Mouse (Mus musculus) fibroblast of lung, adult 2 months (primary cell): ENCODE measurements around the gene Spef1.

Source experiments
- DNase-seq: peaks from one replicate; pipeline ENCODE4 v3.0.0-alpha.2; 2011; ENCODE audit warnings: low read depth

The Spef1 gene

DNA sequence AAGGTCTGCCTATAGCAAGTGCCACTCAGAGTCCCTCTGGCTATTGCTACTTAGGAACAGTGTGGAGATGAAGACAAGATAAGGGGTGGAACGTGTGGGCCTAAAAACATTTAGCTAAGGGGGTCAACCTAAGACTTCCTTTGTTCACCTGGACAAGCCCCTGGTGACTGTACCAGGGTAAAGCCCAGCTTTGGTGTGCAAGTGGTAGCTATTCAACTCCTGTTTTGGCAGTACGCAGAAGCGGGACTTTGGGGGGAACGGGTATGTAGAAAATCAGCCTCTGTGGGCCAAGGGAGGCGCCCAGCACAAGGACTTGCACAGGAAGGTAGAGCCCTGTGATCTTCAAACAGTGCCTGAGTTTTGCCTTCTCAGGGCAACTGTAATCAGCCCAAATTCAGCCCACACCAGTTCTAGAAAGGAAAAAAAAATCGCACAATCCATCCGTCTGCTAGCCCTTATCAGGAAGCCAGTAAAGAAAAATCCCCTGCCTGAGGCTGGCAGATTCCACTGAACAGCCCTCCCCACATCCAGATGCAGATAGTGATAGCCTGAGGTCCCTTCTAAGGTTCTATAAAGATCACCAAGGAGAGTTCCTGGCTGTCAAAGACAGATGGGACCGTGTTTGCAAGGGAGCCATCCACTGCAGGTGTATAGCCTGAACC is 18.6 kb upstream of the Spef1 start:
- DNase-seq: no peak

DNA sequence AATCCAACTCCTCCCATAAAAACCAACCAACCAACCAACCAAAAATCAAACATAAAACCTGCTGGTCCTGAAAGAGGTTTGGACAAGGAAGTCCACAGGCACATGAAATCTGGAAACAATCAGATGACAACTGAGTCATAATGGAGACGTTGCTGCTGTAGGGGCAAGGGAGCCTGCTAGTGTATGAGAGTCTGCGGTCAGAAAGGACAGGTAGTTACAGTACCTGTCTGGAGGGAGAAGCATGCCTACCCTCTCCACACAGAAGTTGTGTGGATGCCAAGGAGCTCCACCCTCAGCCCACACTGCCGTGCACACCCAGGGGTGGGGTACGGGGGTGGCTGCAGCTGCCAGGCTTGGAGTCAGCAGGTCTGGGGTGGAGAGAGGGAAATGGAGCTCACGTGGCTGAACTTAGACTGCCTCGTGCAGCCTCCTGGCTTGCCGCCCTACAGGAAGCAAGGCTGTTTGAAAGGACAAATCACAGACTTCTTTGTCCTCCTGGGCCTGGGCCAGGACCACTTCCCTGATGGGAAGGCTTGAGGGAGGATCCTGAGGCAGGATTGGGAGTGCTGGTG is 17.4 kb upstream of the Spef1 start:
- peak; percentile 98 for DNase-seq

DNA sequence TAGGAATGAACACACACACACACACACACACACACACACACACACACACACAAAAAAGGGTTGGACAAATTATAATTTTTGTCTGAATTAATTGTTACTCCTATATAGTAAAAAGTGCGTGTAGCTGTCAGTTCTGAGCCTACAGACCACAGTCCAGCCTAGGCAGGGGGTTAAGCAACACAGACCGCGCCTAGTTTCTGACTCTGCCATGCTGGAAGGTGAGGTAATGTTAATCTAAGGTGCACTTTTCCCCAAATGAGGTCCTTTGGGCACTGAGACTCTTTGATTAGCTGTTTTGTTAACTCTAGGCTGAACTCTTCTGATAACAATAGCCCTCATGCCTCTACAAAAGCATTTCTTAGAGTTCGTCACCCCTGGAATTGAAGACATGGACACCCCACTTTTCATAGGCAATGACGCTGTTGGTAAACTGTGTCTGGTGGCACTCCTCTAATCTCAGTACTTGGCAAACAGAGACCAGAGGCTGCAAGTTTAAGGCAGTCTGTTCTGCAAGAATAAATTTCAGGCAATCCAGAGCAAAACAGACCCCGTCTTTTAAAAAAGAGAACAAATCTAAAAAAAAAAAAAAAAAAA is 16.8 kb upstream of the Spef1 start:
- DNase-seq: no peak

DNA sequence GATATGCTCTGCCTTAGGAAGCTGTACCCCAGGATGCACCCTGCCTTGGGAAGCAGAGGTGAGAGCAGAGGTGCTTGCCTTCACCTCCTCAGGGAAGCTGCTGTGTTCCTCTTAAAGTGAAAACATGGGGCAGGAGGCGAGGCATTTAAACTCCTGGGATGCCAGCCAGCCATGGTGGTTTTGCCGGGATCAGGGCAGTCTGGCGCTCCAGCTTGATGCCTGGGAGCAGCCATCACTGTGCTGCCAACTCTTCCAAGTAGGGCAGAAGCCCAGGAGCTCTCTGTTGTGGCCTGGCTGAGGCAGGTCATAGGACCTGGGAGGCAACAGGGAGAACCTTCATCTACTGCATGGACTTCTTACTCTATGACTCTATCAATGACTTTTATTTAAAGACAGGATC is 14.2 kb upstream of the Spef1 start:
- DNase-seq: peak; percentile 78

DNA sequence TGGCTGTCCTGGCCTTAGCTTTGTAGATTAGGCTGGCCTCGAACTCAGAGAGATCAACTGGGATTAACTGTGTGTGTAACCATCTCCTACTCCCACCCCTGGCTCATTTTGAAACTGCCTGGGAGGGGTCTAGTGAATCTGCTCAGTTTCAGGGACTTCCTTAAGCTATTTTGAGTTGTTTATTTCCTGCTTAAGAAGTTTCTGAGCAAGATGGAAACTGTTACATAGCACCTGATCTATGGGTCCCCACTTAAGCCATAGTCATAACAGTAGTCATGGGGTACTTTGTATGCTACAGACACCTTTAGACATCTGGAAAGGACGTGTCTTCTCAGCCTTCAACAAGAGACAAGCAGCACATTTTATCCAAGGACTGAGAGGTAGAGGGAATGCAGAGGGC is 13.6 kb upstream of the Spef1 start:
- DNase-seq: no peak

DNA sequence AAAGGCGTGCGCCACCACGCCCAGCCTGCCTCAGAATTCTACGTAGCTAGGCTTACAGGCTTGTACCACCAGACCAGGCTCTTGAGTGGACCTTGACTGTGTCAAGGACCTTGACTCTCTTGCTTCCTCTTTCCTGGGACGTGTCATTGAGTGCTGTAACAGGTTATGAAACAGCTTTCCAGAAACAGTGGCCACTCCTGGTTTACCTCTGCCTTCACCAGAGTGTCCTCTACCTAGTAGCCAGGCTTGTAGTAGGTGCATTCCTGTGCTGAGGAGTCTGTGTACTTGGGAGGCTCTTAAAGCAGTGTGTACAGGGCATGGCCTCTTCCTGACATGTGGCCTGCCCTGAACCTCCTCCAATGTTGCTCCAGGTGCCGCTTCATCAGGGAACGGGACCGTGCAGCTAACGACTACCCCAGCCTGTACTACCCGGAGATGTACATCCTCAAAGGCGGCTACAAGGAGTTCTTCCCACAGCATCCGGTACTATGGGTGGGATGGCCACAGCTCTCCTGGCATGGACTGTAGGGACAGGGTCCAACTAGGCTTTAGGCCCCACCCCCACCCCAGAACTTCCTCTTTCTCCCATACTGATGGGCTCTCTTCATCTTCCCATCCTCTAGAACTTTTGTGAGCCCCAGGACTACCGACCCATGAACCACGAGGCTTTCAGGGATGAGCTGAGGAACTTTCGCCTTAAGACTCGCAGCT is 9.7 kb upstream of the Spef1 start:
- no peak for DNase-seq

DNA sequence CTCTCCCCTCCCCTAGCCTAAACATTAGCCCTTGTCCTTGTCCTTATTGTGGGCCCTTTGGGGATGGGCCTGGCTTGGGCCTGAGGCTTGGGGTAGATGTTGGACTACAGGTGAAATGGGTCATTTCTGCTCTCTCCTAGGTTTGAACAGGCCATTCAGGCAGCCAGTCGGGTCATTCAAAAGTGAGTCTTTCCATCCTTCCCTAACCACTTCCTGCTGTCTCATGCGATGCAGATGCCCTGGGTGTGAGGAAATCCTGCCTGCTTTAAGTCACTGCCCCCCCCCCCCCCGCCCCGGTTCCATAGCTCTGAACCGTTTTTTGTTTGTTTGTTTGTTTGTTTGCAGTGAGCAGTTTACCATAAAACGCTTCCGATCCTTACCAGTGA is 3.9 kb upstream of the Spef1 start:
- no peak for DNase-seq

DNA sequence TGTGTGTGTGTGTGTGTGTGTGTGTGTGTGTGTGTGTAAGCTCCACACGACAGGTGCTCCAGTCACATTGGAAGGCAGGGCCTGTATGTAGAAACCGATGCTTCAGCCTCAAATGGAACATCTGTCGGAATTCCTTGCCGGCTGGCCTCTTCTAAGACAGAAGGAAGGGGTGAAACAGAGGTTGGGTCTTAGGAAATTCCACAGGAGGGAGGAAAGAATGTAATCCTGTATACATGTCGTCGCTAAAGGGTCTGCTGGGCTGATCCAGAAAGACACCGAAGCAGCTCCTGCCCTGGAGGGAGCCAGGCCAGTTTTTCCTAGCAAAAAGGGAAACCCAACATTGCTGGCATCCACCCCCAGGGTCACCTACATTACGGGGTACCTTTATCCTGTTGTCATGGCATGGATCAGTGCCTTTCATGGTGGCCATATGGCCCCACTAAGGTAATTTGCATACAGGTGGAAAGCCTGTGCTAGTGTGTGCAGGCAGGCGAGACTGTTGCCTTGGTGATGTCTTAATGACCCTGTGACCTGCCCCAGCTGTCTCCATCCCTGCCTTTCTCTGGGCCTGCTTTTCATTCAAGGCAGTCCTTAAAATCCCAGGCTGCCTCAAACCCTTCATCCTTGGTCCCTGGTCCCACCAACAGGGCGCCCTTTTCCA is 3.4 kb upstream of the Spef1 start:
- DNase-seq: no peak

DNA sequence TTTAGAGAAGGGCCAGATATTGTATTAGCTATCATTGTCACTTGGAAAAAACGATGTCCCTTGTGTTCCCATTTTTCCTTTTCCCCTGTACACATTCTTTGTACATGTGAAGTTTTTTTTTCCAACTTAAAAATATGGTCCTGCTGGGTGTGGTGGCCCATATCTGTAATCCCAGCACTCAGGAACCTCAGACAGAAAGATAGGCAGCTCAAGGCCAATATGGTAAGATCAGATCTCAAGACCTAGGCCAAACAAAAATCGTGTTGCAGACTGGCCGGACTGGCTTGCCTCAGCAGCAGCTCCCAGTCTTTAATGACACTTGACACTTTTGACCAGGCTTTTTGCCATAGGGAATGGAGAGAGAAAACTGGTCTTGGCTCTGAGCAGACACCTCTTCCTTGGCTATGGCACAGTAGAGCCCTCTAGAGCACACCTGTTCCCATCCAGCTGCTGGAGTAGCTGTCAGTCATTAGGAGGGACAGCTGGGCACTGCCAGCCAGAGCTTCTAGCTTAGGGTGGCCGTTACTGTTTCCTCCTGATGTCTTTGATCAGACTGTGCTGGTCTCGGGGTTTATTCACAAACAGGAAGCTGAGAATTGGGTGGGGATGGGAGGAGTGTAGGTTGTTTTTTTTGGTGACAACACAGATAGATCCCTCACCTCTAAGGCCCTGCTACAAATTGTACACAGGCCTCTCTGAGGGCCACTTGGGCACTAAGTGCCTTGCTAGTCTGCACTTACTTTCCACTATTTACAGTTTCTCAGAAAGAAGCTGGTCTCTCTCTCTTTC is 2.6 kb upstream of the Spef1 start:
- DNase-seq: no peak

DNA sequence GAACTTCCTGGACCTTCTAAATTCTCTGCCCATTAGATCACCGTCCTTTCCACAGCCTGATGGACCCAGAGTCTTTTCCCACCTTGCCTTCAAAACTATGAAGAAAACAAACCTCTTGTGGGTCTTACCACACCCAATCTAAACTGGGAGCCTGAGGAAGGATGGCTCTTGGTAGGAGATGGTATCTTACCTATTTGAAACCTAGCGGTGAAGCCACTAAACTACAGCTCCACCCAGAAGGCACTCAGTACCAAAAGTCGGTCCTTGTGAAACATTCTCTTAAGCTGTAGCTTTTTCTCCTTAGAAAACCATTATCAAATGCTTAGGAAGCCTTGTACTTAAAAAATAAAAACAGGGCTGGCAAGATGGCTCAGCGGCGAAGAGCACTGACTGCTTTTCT is 1.2 kb upstream of the Spef1 start:
- DNase-seq: no peak

DNA sequence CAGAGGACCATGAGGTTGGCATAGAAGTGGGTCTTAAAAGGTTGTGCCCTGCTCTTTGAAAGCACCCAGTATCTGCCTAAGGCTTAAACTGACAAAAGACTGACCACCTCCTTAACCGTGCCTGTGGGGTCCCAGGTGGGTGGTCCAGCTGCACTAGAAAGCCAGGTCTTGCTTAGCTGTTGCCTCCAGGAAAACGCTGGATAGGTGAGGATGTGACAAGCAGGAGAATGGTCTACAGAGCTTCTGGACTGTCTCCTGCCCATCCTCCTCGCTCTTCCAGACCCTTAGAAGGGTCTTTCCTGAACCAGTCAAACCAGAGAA is 480 bp upstream of the Spef1 start:
- no peak for DNase-seq

DNA sequence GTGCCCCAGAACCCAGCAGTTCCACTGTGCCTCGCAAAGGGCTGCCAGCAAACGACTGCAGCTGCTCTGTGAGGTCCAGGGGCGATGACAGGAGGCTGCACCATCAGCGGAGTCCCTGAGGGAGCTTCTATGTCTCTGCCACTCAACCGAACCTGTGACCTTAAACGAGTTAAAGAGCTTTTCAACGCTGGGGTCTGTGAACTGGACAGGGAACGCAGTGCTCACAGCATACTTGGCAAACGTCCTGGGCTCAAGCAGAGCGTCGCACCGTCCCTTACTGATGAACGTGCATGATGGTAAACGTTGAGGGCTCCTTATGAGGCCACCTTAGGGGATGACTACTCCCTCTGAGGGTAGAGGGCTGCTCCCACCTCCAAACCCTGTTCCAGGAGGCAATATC is 739 bp downstream of the Spef1 start:
- DNase-seq: no peak

DNA sequence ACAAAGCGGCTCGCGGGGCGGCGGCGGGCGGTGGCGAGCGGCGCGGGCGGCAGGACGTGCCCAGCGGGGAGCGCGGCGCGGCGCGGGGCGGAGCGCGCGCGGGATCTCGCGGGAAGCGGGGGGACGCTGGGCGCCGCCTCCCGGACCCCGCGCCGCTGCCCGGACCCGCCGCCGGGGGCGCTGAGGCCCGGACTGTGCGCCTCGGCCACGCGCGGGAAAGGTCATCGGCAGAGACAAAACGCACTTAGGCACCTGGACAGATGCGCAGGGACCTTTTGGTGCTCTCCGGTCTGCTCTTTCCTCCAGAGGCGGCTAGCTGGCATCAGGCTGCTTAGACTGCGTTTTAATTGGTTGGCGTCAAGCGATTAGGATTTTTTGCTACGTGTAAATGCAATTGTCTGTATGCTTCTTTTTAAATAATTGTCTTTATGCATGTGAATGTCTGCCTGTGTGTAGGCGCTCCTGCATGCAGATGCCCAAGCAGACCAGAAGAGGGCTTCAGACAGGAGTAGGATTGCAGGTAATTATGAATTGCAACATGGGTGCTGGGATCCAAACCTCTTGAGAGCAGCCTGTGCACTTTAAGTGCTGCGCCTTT is 7.0 kb downstream of the Spef1 start, which contains the start of gene Cenpb:
Gene Cenpb, minus strand, starts transcription at position 78 of the 598 bp plus-strand sequence.
- no peak for DNase-seq

DNA sequence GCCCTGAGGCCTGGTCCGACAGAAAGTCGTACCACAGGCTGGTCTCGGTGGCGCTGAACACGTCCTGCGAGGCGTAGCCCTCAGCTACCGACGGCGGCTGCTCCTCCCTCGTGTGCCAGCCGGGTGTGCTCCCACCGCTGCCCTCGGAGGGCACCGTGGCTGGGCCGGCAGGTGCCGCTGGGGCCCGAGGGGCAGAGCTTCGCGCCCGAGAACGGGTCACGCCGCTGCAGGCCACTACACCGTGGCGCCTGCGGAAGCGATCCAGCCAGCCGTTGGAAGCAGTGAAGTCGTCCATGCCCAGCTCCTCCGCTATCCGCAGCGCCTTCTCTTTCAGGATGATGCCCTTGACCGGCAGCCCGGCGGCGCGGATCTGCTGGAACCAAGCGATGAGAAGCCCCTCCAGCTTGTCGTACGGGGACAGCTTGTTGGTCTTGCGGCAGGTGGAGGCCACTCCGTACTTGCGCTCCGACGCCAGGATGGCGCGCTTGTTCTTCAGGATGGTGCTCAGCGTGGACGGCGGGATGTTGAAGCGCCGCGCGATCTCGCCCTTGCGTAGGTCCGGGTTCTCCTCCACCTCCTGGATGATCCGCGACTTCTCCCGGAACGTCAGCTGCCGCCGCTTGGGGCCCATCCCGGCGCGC is 7.7 kb downstream of the Spef1 start:
- no peak for DNase-seq

DNA sequence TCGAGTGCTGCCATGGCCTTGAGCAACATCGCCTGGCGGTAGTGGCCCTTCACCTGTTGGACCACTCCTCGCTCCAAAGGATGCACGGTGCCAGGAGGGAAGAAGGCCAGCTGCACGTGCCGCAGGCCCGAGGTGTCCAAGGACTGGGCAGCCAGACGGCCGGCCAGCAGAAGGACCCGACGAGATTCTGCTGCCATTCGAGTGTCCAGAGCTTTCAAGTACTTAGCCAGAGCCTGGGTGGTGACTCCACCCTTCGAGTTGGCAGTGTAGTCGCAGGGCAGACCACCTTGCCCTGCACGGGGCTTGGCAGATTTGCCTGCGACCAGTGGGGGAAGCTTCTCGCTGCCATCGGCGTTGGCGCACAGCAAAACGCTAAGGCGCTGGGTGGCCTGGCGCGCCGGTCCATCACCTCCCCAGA is 8.2 kb downstream of the Spef1 start:
- no peak for DNase-seq

DNA sequence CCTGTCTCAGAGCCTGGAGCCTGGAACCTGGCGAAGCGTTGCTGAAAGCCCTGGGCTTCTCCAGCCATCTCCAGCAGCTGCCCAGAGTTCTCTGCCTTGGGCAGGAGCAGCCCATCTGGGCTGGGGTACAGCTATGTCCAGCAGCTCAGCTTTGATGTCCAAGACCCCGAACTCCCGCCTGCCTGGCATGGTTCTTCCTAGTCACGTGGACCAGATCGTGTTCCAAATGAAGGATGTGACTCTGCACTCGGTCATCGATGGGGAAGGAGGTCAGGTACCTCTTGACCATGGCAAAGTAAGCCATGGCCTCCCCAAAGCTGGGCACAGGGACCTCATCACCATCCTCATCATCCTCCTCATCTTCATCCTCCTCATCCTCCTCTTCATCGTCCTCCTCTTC is 9.2 kb downstream of the Spef1 start:
- DNase-seq: no peak

DNA sequence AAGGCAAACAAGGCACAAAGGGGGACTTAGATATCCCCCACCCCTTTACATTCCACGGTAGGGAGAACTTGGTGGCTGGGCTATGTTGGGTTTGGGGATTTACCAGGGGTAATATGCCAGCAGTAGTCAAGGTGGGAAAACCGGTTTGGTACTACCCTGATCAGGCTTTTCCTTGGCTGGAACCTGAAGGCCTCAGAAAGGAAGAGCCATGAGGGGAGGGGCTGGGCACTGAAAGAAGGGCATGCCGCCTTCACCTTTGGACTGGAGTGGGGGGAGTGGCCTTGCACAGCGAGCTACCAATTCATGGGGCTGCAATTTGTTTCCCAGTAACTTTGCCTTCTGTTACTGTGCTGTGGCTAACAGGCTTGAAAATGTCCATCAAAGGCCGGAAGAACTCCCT is 10.6 kb downstream of the Spef1 start:
- no peak for DNase-seq

DNA sequence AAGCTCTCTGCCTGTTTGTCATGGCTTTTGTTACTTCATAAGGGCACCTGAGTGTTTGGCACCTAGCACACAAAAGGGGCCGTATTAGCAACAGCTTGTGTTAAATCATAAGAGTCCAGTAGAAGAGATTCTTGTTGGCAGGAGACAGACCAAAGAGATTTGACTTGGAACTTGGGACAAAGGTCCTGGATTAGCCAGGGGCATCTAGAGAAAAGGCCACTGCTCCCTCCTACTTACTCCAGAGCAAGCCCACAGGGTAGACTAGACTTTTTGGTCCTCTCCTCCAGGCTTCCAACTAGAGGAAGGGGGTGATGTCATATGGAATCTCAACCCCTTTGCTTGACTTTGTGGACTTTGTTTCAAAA is 11.2 kb downstream of the Spef1 start:
- DNase-seq: no peak

DNA sequence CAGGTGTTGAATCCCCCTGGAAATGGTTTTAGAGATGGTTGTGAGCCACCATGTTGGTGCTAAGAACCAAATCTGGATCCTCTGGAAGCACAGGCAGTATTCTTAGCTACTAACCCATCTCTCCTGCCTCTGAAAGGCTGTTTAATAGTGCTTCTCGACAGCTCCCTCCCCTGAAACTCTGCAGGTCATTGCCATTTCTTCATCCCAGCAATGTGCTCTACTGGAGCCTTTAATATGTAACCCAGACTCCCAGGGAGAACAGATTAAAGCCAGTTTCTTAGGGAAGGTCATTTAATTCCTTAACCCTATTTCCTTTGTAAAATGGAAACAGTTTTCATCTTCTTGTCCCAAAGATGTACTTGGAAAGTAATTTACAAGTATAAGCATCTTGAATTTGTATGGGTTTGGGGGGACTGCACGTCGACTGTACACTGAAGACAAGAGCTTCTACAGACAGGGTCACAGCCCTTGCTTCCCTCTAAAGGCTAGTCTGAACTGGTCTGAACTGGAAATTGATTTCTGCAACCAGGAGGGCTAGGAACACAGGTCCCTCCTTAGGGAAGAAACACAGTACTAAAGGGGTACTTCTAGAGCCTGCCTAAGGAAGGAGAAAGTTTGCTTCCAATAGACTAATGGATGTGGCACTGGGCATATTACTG is 11.7 kb downstream of the Spef1 start:
- DNase-seq: no peak

DNA sequence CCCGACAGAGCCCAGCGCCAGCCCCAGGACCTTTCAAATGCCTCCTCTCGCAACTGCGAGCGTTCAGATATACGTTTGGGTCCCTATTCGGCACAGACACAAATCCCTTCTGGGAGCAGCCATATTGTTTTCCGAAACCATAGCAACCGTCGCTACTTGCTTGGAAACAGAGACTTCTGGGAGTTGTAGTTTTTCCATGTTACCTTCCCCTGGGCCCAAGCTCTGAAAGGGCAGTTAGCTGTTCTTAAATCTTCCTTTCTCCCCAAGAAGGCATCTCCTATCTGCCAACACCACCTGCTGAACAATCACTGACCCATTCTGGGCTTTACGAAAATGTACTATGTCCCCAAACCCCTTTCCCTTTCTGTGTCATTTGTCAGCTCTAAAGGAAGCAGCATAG is 12.4 kb downstream of the Spef1 start:
- DNase-seq: no peak

DNA sequence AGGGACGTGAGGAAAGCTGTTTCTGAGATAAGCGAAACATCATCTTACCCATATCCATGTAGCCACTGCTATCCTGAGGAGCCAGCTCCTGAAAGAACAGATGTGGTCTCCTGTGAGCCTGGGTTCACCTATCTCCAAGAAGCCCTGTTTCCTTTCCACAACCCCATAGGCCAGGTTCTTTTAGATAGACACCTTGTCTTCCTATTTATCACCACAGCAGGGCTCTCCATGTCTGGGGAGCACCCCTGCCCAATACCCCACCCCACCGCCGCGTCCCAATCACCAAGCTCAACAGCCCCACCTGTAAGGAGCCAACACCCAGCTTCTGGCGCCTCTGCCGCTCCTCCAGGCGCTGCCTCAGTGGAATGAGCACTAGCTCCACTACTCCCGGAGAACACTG is 14.8 kb downstream of the Spef1 start:
- DNase-seq: no peak
